Mouse (Mus musculus): ENCODE measurements around the gene Eif2d. TPM values are rescaled to one million over a fixed set of nuclear protein-coding genes. Genes with fewer than 3 reads are reported as not detected.

Eif2d gene
- polyA plus RNA-seq (2016; fragmentation: Nextera tagmentation; extraction: Ambion mirVana): 66.6 and 67.7 TPM in 2 replicates

DNA sequence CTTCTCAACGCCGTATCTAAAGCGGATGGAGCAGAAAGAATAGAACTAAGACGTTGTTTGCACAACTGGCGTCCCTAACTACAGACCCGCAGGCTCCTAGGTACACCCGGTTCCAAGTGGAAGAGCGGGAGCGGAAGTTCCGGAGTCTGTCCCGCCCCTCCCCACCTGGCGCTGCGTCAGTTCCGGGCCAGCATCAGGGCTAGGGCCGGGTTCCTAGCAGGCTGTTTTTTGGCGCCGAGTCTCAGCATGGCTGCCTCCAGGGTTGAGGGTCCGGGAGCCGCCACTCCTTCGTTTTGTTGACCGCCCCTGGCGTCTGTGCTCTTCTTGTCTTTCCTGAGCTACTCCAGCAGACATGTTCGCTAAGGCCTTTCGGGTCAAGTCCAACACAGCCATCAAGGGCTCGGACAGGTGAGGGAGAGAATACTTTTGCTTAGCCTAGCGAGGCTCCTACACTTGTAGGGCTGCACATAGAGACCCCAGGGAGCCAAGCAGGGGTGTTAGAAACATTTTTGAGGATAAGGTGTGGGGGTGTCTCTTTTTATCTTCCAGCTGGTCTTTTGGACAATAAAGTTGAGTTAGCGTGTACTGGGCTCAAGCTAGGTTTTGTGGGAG, at the start of gene Eif2d:
Eif2d (plus strand) TSS at position 164 of the 612 bp plus-strand sequence.
- H3K27me3 ChIP-seq: no peaks in the 10 kb centered on the region
- H3K9me3 ChIP-seq: no peaks in the 10 kb centered on the region
- peak within 1 kb of the TSS; percentile 88 for H3K4me3 ChIP-seq
- peak; percentile 92 for ATAC-seq (ENCODE audit: insufficient number of reproducible peaks, insufficient read depth, low FRiP score, low TSS enrichment)
- H3K36me3 ChIP-seq: peaks cover 3% of the 10 kb centered on the region
- 0 out of 2 replicates have a peak within 1 kb of the TSS, but pooled peaks have one; percentile 46 for H3K27ac ChIP-seq
- peak within 1 kb of the TSS; percentile 84 for H3K4me2 ChIP-seq (replicated peaks)
- WGBS: under 1% methylated on average over 27 of the region's 27 CpGs
- H3K4me1 ChIP-seq: peaks cover 10% of the 10 kb centered on the region
- peak within 1 kb of the TSS; percentile 77 for H3K9ac ChIP-seq

DNA sequence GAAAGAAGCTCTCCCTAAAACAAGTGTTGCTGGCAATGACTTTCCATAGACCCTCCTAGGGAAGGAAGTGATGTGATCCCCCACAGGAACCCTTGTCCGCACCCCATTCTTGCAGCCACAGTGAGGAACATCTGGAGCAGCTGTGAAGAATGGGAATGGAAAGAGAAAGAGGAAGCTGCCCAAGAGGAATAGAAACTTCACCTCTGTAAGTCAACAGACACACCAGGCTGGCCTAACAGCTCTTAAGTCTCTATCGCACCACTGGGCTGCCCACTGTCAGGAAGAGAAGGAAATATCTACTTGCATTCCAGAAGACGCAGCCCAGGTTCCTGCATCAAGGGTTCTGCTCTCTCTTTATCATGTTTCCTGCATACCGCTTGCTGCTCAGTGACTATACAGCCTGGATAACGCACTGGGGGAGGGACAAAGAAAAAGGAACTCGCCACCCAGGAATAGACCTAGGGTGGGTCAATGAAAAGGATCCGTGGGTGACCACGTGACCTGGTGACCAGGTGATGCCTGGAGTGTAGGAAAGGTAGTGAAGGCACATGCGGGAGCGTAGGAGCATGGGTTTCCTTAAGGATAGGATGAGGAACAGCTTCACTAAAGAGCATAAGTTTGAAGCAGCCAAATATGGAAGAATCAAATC, 49.1 kb upstream of the Eif2d start:
- WGBS: 85% methylated on average over 10 of the region's 10 CpGs
- no peaks in the 10 kb centered on the region for H3K36me3 ChIP-seq

DNA sequence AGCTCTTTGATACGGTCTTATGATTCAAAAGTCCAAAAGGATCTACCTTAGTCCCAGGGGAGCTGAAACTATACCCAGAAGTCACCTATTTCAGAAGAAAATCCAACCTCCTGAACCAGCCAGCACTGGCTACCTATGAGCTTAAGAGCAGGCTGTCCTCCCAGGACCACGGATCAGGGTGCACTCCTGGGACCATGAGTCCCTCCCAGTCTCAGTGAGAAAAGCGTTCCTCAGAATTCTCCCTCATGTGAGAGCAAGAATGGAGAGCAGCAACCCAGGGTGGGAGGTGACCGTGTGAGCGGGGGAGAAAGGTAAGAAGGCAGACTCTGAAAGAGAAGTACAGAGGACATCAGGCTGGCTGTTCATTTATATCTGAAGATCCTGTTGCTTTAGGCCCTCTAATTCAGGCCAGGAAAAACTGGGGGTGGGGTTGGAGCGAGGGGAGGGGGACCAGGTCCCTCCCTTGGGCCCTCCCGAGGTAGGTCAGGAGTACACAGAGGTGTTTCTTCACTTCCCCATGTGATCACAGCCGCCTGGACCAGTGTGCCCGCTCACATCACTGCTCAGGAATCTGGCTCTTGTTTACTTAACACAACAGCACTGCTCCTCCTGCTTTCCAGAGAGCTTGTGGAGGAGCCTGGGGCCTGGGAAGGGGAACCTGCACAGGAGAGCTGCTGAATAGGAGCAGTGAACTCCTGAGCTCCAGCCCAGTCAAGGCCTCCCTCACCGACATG, 45.2 kb upstream of the Eif2d start:
- no peaks in the 10 kb centered on the region for H3K27me3 ChIP-seq
- peak overlapping the region; percentile 81 for H3K27ac ChIP-seq
- H3K36me3 ChIP-seq: no peaks in the 10 kb centered on the region
- 0 out of 2 replicates have a peak, but pooled peaks cover 14% of the 10 kb centered on the region for H3K4me1 ChIP-seq
- H3K9me3 ChIP-seq: no peaks in the 10 kb centered on the region
- H3K9ac ChIP-seq: no peak overlapping the region
- H3K4me3 ChIP-seq: no peak overlapping the region
- no peak overlapping the region for H3K4me2 ChIP-seq (replicated peaks)
- peak; percentile 82; the same call in 1 of the 2 replicates for ATAC-seq (ENCODE audit: insufficient number of reproducible peaks, insufficient read depth, low FRiP score, low TSS enrichment)
- WGBS: 40% methylated on average over 10 of the region's 10 CpGs

More for the DNA sequence above, 49.1 kb upstream of the Eif2d start:
- Histone ChIP-seq H3K27me3 (no peaks in the 10 kb centered on the region), H3K9me3 (no peaks in the 10 kb centered on the region), H3K9ac (no peak overlapping the region), H3K4me2 (replicated peaks) (no peak overlapping the region), H3K4me3 (no peak overlapping the region), H3K4me1 (0 out of 2 replicates have a peak, but pooled peaks cover 10% of the 10 kb centered on the region), H3K27ac (no peak overlapping the region)
- no peak for ATAC-seq (ENCODE audit: insufficient number of reproducible peaks, insufficient read depth, low FRiP score, low TSS enrichment)

DNA sequence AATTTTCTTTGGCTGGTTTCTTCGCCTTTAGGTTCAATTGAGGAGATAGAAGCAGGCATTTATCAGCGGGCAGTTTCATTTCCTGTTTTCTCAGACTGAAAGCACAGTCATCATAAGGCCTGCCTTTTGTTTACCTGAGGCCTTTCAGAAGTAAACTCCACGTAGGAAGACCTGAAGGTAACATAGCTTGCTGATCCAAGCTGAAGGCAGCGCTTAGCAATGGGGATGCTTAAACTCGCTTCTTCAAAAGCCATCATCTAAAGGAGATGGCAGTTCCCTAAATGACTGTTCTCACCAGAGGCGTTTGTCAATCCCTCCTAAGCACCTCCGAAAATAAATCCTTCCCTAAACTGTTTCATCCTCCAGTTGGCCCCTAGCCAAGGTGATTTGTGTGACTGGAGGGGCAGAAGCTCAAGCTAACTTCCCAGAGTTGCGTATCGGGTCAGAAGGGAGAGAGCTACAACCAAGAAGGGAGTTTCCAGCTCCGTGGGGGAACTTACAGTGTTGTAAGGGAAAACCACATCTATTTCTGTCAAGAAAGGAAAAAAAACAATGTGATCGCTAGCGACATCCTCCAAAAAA, 42.4 kb upstream of the Eif2d start:
- Histone ChIP-seq H3K4me3 (no peak overlapping the region), H3K9me3 (no peaks in the 10 kb centered on the region), H3K27ac (no peak overlapping the region), H3K27me3 (no peaks in the 10 kb centered on the region), H3K9ac (no peak overlapping the region), H3K4me2 (replicated peaks) (no peak overlapping the region), H3K4me1 (0 out of 2 replicates have a peak, but pooled peaks cover 17% of the 10 kb centered on the region), H3K36me3 (no peaks in the 10 kb centered on the region)
- WGBS: 77% methylated on average over 12 of the region's 12 CpGs
- ATAC-seq (ENCODE audit: insufficient number of reproducible peaks, insufficient read depth, low FRiP score, low TSS enrichment): no peak

DNA sequence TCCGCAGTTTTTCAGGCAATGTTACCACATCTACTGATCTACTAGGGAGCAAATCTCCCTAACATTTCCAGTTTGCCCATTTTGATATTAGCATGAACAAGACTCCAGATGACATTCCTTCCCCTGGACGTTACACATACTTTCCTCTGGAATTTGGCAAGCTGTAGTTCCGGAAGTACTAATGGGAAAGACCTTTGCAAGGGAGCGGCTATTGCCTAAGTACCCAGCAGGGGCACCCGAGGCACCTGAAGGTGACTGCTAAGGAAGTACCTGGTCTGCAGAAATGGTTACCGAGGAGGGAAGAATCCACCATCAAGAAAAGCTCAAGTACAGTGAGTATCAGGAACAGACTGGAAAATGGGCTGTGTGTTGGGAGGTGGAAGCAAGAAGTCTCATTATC, 40.4 kb upstream of the Eif2d start:
- H3K4me3 ChIP-seq: no peak overlapping the region
- H3K27me3 ChIP-seq: no peaks in the 10 kb centered on the region
- H3K4me2 ChIP-seq (replicated peaks): no peak overlapping the region
- H3K27ac ChIP-seq: no peak overlapping the region
- no peaks in the 10 kb centered on the region for H3K36me3 ChIP-seq
- no peak for ATAC-seq (ENCODE audit: insufficient number of reproducible peaks, insufficient read depth, low FRiP score, low TSS enrichment)
- H3K4me1 ChIP-seq: peaks cover 21% of the 10 kb centered on the region; the same call in 1 of the 2 replicates
- H3K9me3 ChIP-seq: no peaks in the 10 kb centered on the region
- WGBS: 26% methylated on average over 6 of the region's 6 CpGs
- H3K9ac ChIP-seq: no peak overlapping the region

DNA sequence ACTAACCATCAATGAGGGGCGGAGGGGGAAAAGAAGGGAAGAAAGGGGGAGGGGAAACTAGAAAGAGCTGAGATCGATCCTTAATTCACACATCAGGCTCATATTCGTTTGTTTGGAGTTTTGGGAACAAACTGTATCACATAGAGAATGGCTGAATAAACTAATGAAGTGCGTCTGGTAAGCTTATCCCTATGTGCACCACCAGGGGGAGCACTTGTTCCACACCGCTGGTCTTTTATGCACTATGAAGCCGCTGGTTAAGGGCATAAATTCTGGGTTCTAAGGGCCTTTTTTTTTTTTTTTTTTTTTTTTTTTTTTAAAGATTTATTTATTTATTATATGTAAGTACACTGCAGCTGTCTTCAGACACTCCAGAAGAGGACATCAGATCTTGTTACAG, 37.0 kb upstream of the Eif2d start:
- 19% methylated on average over 6 of the region's 6 CpGs for WGBS
- no peak overlapping the region for H3K27ac ChIP-seq
- H3K27me3 ChIP-seq: no peaks in the 10 kb centered on the region
- no peak overlapping the region for H3K4me3 ChIP-seq
- H3K36me3 ChIP-seq: no peaks in the 10 kb centered on the region
- ATAC-seq (ENCODE audit: insufficient number of reproducible peaks, insufficient read depth, low FRiP score, low TSS enrichment): no peak
- H3K9me3 ChIP-seq: no peaks in the 10 kb centered on the region
- H3K4me1 ChIP-seq: peaks cover 12% of the 10 kb centered on the region; the same call in 1 of the 2 replicates
- H3K9ac ChIP-seq: no peak overlapping the region
- H3K4me2 ChIP-seq (replicated peaks): no peak overlapping the region

DNA sequence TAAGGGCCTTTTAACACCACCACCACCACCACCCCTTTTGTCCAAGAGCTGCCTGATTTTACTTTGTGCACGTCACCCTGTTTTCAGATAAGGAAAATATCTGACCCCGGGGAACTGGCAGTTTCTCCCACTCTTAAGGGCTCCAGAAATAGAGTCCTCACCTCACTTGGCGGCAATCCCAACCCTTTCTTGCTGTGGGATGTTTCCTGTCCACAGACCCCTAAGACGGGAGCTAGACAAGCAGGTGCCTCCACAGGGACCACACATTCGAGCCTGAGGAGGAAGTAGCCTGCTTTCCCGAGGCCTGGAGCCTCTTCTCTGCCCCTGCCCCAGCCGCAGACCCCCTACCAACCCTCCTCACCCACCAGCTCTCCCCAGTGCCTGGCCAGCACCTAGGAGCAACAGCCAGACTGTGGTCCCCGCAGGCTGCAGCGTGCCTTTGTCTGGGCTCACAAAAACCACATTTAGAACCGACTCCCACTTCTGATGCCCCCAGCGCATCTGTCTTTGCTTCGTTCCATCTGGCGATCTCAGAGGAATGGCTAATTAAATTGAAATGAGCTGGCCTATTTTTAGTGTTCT, 36.5 kb upstream of the Eif2d start:
- no peak for ATAC-seq (ENCODE audit: insufficient number of reproducible peaks, insufficient read depth, low FRiP score, low TSS enrichment)
- Histone ChIP-seq H3K9me3 (no peaks in the 10 kb centered on the region), H3K4me3 (no peak overlapping the region), H3K4me1 (peaks cover 12% of the 10 kb centered on the region; the same call in 1 of the 2 replicates), H3K36me3 (no peaks in the 10 kb centered on the region), H3K9ac (no peak overlapping the region), H3K27me3 (no peaks in the 10 kb centered on the region), H3K4me2 (replicated peaks) (no peak overlapping the region), H3K27ac (0 out of 2 replicates have a peak overlapping the region, but pooled peaks have one; percentile 41)
- 47% methylated on average over 13 of the region's 13 CpGs for WGBS

DNA sequence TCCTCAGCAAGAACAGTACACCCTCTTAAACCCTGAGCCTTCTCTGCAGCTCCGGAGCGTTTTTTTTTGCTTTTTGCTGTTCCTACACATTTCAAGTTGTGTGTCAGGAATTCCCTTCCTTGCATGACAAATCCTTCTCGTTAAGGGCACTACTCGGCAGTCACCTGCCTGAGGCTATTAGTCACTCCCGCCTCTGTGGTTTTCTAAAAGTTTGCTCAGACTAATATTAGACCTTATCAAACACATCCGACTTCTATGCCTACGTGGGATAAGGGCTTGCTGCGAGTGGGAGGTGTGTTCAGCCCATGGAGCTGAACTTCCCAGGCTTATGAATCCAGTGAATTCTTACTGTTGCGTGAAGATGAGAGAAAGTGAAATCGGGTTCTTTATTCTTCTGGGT, 34.5 kb upstream of the Eif2d start:
- 50% methylated on average over 10 of the region's 10 CpGs for WGBS
- no peak overlapping the region for H3K4me2 ChIP-seq (replicated peaks)
- no peak overlapping the region for H3K9ac ChIP-seq
- no peaks in the 10 kb centered on the region for H3K9me3 ChIP-seq
- ATAC-seq (ENCODE audit: insufficient number of reproducible peaks, insufficient read depth, low FRiP score, low TSS enrichment): no peak
- no peaks in the 10 kb centered on the region for H3K27me3 ChIP-seq
- no peak overlapping the region for H3K27ac ChIP-seq
- H3K36me3 ChIP-seq: no peaks in the 10 kb centered on the region
- H3K4me3 ChIP-seq: no peak overlapping the region
- H3K4me1 ChIP-seq: peaks cover 5% of the 10 kb centered on the region; the same call in 1 of the 2 replicates

DNA sequence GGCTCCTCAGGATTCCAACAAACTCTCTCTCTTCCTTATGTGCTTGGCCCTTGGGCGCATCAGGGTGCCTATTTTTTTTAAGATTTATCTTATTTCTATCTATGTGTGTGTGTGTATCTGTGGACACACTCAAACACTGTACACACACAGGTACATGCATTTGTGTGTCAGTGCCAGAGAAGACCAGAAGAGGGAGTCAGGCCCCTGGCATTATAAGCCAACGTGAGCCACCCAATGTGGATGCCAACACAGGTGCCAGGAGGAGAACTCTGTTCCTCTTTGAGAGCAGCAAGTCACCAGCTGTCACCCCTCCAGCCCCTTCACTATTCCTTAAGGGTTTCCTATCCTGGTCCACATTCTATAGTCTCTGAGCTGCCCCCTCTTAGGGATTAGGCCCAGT, 34.0 kb upstream of the Eif2d start:
- H3K4me2 ChIP-seq (replicated peaks): no peak overlapping the region
- no peaks in the 10 kb centered on the region for H3K9me3 ChIP-seq
- H3K27ac ChIP-seq: no peak overlapping the region
- H3K36me3 ChIP-seq: no peaks in the 10 kb centered on the region
- no peaks in the 10 kb centered on the region for H3K27me3 ChIP-seq
- 84% methylated on average over 2 of the region's 2 CpGs for WGBS
- ATAC-seq (ENCODE audit: insufficient number of reproducible peaks, insufficient read depth, low FRiP score, low TSS enrichment): no peak
- peaks cover 5% of the 10 kb centered on the region; the same call in 1 of the 2 replicates for H3K4me1 ChIP-seq
- no peak overlapping the region for H3K9ac ChIP-seq
- no peak overlapping the region for H3K4me3 ChIP-seq

DNA sequence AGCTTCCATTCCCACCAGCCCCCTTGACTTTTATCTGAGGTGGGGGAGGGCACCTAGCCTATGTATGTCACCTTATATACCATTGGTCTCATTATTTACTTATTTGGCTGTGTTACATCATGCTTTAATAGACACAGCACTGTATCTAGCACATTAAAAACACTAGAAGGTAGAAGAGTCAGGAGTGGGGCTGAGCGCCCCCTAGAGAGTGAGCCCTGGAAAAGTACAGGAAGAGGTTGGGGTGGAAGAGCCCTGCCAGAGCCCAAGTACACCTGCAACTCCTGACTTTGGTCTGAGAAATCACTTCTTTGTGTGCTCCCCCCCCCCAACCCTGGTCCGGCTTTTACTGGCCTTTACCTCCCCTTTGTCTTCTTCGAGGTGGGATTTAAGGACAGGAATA, 31.0 kb upstream of the Eif2d start:
- Histone ChIP-seq H3K4me3 (no peak overlapping the region), H3K9me3 (no peaks in the 10 kb centered on the region), H3K4me1 (no peaks in the 10 kb centered on the region), H3K9ac (no peak overlapping the region), H3K4me2 (replicated peaks) (no peak overlapping the region), H3K27ac (no peak overlapping the region), H3K27me3 (no peaks in the 10 kb centered on the region), H3K36me3 (no peaks in the 10 kb centered on the region)
- 41% methylated on average over 3 of the region's 3 CpGs for WGBS
- no peak for ATAC-seq (ENCODE audit: insufficient number of reproducible peaks, insufficient read depth, low FRiP score, low TSS enrichment)

DNA sequence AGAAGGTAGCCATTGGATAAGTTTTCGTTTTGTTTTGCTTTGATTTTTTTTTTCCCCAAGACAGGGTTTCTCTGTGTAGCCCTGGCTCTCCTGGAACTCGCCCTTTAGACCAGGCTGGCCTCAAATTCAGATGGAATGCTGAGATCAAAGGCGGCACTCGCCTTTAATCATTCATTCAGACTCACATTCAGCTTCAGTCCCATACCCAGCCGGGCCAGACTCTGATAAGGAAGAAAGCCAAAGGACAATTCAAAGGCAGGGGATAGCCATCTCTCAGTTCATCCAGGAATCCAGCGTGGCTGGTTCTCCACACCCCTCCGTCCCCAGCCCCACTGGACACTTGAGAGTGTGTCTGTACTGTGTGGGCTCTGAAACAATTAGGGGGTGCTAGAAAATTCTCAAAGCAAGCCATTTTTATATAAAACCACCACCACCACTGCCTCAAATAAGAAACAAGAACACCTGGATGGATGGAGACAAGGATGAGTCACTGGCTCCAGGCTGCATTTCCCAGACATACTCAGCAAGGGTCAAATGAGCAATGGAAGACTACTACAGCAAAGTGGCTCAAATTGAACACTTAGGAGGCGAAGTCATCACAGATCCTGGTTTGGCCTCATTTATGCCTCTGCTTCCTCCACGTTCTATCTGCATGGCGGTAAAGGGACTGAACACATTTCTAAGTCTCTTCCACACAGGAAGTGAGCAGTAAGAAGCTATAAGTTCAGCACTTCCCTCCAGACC, 29.3 kb upstream of the Eif2d start:
- no peak overlapping the region for H3K4me2 ChIP-seq (replicated peaks)
- no peak for ATAC-seq (ENCODE audit: insufficient number of reproducible peaks, insufficient read depth, low FRiP score, low TSS enrichment)
- H3K4me1 ChIP-seq: no peaks in the 10 kb centered on the region
- H3K9ac ChIP-seq: no peak overlapping the region
- H3K9me3 ChIP-seq: no peaks in the 10 kb centered on the region
- H3K4me3 ChIP-seq: no peak overlapping the region
- no peak overlapping the region for H3K27ac ChIP-seq
- 70% methylated on average over 10 of the region's 10 CpGs for WGBS
- H3K36me3 ChIP-seq: 0 out of 2 replicates have a peak, but pooled peaks cover under 1% of the 10 kb centered on the region
- H3K27me3 ChIP-seq: no peaks in the 10 kb centered on the region
